Mouse (Mus musculus) kidney, embryonic 14.5 days (tissue): ENCODE results near the gene Mrps23. TPM values are rescaled to one million over a fixed set of nuclear protein-coding genes. Genes with fewer than 3 reads are reported as not detected.

Source experiments
- ATAC-seq: fragments of 200-750 bp; cut with Nextera tagmentation; 2 replicates; pipeline ENCODE4 v1.8.0; 2017; ENCODE audit warnings: moderate number of reproducible peaks, mild to moderate bottlenecking, moderate TSS enrichment, moderate library complexity; ENCODE audit not compliant: low FRiP score, low TSS enrichment
- H3K27ac ChIP-seq: fragments of 300-500 bp; sonication (generic); 2 replicates; pipeline ENCODE4 v1.5.1; 2014; ENCODE audit warnings: low read depth, mild to moderate bottlenecking, low read length, moderate library complexity, mixed read lengths
- H3K27me3 ChIP-seq: fragments of 300-500 bp; sonication (generic); 2 replicates; pipeline ENCODE4 v1.6.1; 2014; ENCODE audit warnings: mild to moderate bottlenecking, low read length; ENCODE audit not compliant: control insufficient read depth, insufficient read depth
- H3K36me3 ChIP-seq: fragments of 300-500 bp; sonication (generic); 2 replicates; pipeline ENCODE4 v1.6.1; 2014; ENCODE audit warnings: low read length, mixed read lengths; ENCODE audit not compliant: control insufficient read depth, insufficient read depth
- H3K4me1 ChIP-seq: fragments of 300-500 bp; sonication (generic); 2 replicates; pipeline ENCODE4 v1.6.1; 2014; ENCODE audit warnings: low read length, mixed read lengths; ENCODE audit not compliant: control insufficient read depth, insufficient read depth
- H3K4me2 ChIP-seq: fragments of 300-500 bp; sonication (generic); replicated peaks from 2 replicates; pipeline ENCODE4 v1.6.1; 2014; ENCODE audit warnings: low read depth, mild to moderate bottlenecking, low read length
- H3K4me3 ChIP-seq: fragments of 300-500 bp; sonication (generic); 2 replicates; pipeline ENCODE4 v1.5.1; 2014; ENCODE audit warnings: mild to moderate bottlenecking, low read length
- H3K9ac ChIP-seq: fragments of 300-500 bp; sonication (generic); 2 replicates; pipeline ENCODE4 v1.6.1; 2014; ENCODE audit warnings: low read depth, mild to moderate bottlenecking, low read length, moderate library complexity
- H3K9me3 ChIP-seq: fragments of 300-500 bp; sonication (generic); 2 replicates; pipeline ENCODE4 v1.6.1; 2016; ENCODE audit warnings: low read length; ENCODE audit not compliant: control insufficient read depth
- WGBS: fragments of 180-500 bp; shearing (Covaris S2); extraction: QIAGEN DNeasy Blood & Tissue Kit; methylation state at CpG from one replicate; pipeline ENCODE4 v1.1.7; 2014; 5-methylcytosine and 5-hydroxymethylcytosine counted together
- polyA plus RNA-seq: library from polyadenylated mRNA; unstranded; fragments of >200 nt; fragmentation: Nextera tagmentation; extraction: Ambion mirVana; gene quantifications from 2 replicates; pipeline ENCODE4 v1.2.1, GENCODE M21; 2014

The Mrps23 gene
- 62.3 and 63.6 TPM in 2 replicates for polyA plus RNA-seq

GRCm38 (mm10) chr11:88203712-88204532, at the start of gene Mrps23:
Gene Mrps23, plus strand, starts transcription at chr11:88204388.
- peak within 1 kb of the TSS; percentile 94 for H3K4me3 ChIP-seq
- H3K4me2 ChIP-seq = peak within 1 kb of the TSS; percentile 91
- WGBS = under 1% methylated on average over 51 of the region's 51 CpGs
- H3K36me3 ChIP-seq = peaks cover 3% of the 10 kb centered on the region; the same call in 1 of the 2 replicates
- peak within 1 kb of the TSS; percentile 87 for H3K9ac ChIP-seq
- peak; percentile 95 for ATAC-seq
- H3K4me1 ChIP-seq = peaks cover 14% of the 10 kb centered on the region
- peak within 1 kb of the TSS; percentile 86 for H3K27ac ChIP-seq
- H3K9me3 ChIP-seq = no peaks in the 10 kb centered on the region
- no peaks in the 10 kb centered on the region; the same call in 1 of the 2 replicates for H3K27me3 ChIP-seq

- WGBS = 59% methylated on average over 8 of the region's 8 CpGs
- Histone ChIP-seq H3K4me3 (no peak overlapping the region), H3K4me2 (no peak overlapping the region), H3K36me3 (no peaks in the 10 kb centered on the region), H3K27me3 (no peaks in the 10 kb centered on the region), H3K27ac (peak overlapping the region; percentile 18; the same call in 1 of the 2 replicates), H3K9me3 (no peaks in the 10 kb centered on the region), H3K9ac (no peak overlapping the region; the same call in 1 of the 2 replicates), H3K4me1 (peaks cover 35% of the 10 kb centered on the region; the same call in 1 of the 2 replicates)
- no peak for ATAC-seq
Observed at GRCm38 (mm10) chr11:88154500-88154899, 49.7 kb upstream of the Mrps23 start.

- no peak overlapping the region for H3K4me3 ChIP-seq
- H3K4me1 ChIP-seq = peaks cover 39% of the 10 kb centered on the region
- no peaks in the 10 kb centered on the region for H3K9me3 ChIP-seq
- H3K27ac ChIP-seq = no peak overlapping the region
- H3K27me3 ChIP-seq = no peaks in the 10 kb centered on the region
- WGBS = 63% methylated on average over 3 of the region's 3 CpGs
- no peak overlapping the region for H3K4me2 ChIP-seq
- H3K9ac ChIP-seq = no peak overlapping the region
- no peaks in the 10 kb centered on the region for H3K36me3 ChIP-seq
- ATAC-seq = no peak
Observed at GRCm38 (mm10) chr11:88155451-88155850, 48.7 kb upstream of the Mrps23 start.

GRCm38 (mm10) chr11:88155998-88156397, 48.2 kb upstream of the Mrps23 start:
- 57% methylated on average over 8 of the region's 8 CpGs for WGBS
- H3K4me1 ChIP-seq = peaks cover 41% of the 10 kb centered on the region

GRCm38 (mm10) chr11:88156403-88156802, 47.8 kb upstream of the Mrps23 start:
- Histone ChIP-seq H3K4me3 (no peak overlapping the region), H3K9ac (no peak overlapping the region), H3K9me3 (no peaks in the 10 kb centered on the region), H3K27ac (peak overlapping the region; percentile 53; the same call in 1 of the 2 replicates), H3K36me3 (no peaks in the 10 kb centered on the region), H3K4me2 (no peak overlapping the region), H3K27me3 (no peaks in the 10 kb centered on the region), H3K4me1 (peaks cover 39% of the 10 kb centered on the region)
- no peak for ATAC-seq
- WGBS = 44% methylated on average over 2 of the region's 2 CpGs

More at GRCm38 (mm10) chr11:88155998-88156397, 48.2 kb upstream of the Mrps23 start:
- Histone ChIP-seq H3K27me3 (no peaks in the 10 kb centered on the region), H3K36me3 (no peaks in the 10 kb centered on the region), H3K27ac (peak overlapping the region; percentile 53; the same call in 1 of the 2 replicates), H3K4me3 (no peak overlapping the region), H3K9me3 (no peaks in the 10 kb centered on the region), H3K9ac (no peak overlapping the region), H3K4me2 (no peak overlapping the region)
- ATAC-seq = no peak

GRCm38 (mm10) chr11:88158842-88159246, 45.3 kb upstream of the Mrps23 start:
- Histone ChIP-seq H3K4me3 (no peak overlapping the region), H3K27me3 (no peaks in the 10 kb centered on the region), H3K4me1 (peaks cover 37% of the 10 kb centered on the region), H3K27ac (no peak overlapping the region), H3K9me3 (no peaks in the 10 kb centered on the region), H3K36me3 (no peaks in the 10 kb centered on the region), H3K9ac (no peak overlapping the region), H3K4me2 (no peak overlapping the region)
- ATAC-seq = no peak
- WGBS = 82% methylated on average over 5 of the region's 5 CpGs

- peaks cover 35% of the 10 kb centered on the region for H3K4me1 ChIP-seq
- H3K4me3 ChIP-seq = no peak overlapping the region
- WGBS = 63% methylated on average over 11 of the region's 11 CpGs
- no peak overlapping the region for H3K4me2 ChIP-seq
- H3K9me3 ChIP-seq = no peaks in the 10 kb centered on the region
- no peak overlapping the region for H3K27ac ChIP-seq
- H3K9ac ChIP-seq = no peak overlapping the region
- no peak for ATAC-seq
- H3K36me3 ChIP-seq = no peaks in the 10 kb centered on the region
- H3K27me3 ChIP-seq = no peaks in the 10 kb centered on the region
Observed at GRCm38 (mm10) chr11:88159389-88159788, 44.8 kb upstream of the Mrps23 start.

GRCm38 (mm10) chr11:88160316-88160715, 43.9 kb upstream of the Mrps23 start:
- WGBS = 34% methylated on average over 5 of the region's 5 CpGs
- H3K4me3 ChIP-seq = no peak overlapping the region
- peak overlapping the region; percentile 12; the same call in 1 of the 2 replicates for H3K9ac ChIP-seq
- H3K36me3 ChIP-seq = no peaks in the 10 kb centered on the region
- H3K9me3 ChIP-seq = no peaks in the 10 kb centered on the region
- peak overlapping the region; percentile 55 for H3K4me2 ChIP-seq
- peak overlapping the region; percentile 83; the same call in 1 of the 2 replicates for H3K27ac ChIP-seq
- peaks cover 44% of the 10 kb centered on the region for H3K4me1 ChIP-seq
- no peak for ATAC-seq
- no peaks in the 10 kb centered on the region for H3K27me3 ChIP-seq

- peak overlapping the region; percentile 32 for H3K4me3 ChIP-seq
- peak overlapping the region; percentile 83 for H3K27ac ChIP-seq
- H3K9me3 ChIP-seq = no peaks in the 10 kb centered on the region
- H3K4me2 ChIP-seq = peak overlapping the region; percentile 55
- WGBS = under 1% methylated on average over 18 of the region's 33 CpGs
- peak; percentile 75 for ATAC-seq
- H3K9ac ChIP-seq = peak overlapping the region; percentile 9; the same call in 1 of the 2 replicates
- no peaks in the 10 kb centered on the region for H3K27me3 ChIP-seq
- peaks cover 46% of the 10 kb centered on the region for H3K4me1 ChIP-seq
- no peaks in the 10 kb centered on the region for H3K36me3 ChIP-seq
Observed at GRCm38 (mm10) chr11:88161051-88161581, 43.1 kb upstream of the Mrps23 start.
